Mouse (Mus musculus) midbrain, embryonic 14.5 days (tissue): ENCODE measurements around the gene Serpinb6d. TPM values are rescaled to one million over a fixed set of nuclear protein-coding genes. Genes with fewer than 3 reads are reported as not detected.

ENCODE experiments used
- ATAC-seq: fragments of 200-750 bp; cut with Nextera tagmentation; 2 replicates; pipeline ENCODE4 v1.8.0; 2017; ENCODE audit warnings: moderate number of reproducible peaks, moderate library complexity; ENCODE audit not compliant: low FRiP score, low TSS enrichment
- DNase-seq: peaks from one replicate; pipeline ENCODE4 v3.0.0-alpha.2; 2015
- H3K27ac ChIP-seq: fragments of 300-500 bp; sonication (generic); replicated peaks from 2 replicates; pipeline ENCODE4 v1.5.1; 2014; ENCODE audit warnings: mild to moderate bottlenecking, low read depth, low read length, moderate library complexity
- H3K27me3 ChIP-seq: fragments of 300-500 bp; sonication (generic); 2 replicates; pipeline ENCODE4 v1.6.1; 2014; ENCODE audit warnings: low read length, control low read depth, mixed read lengths; ENCODE audit not compliant: control insufficient read depth, insufficient read depth
- H3K36me3 ChIP-seq: fragments of 300-500 bp; sonication (generic); 2 replicates; pipeline ENCODE4 v1.6.1; 2014; ENCODE audit warnings: low read length, control low read depth; ENCODE audit not compliant: control insufficient read depth, insufficient read depth
- H3K4me1 ChIP-seq: fragments of 300-500 bp; sonication (generic); 2 replicates; pipeline ENCODE4 v1.6.1; 2014; ENCODE audit warnings: mild to moderate bottlenecking, antibody characterized with exemption, low read length, control low read depth; ENCODE audit not compliant: control insufficient read depth, insufficient read depth
- H3K4me2 ChIP-seq: fragments of 300-500 bp; sonication (generic); 2 replicates; pipeline ENCODE4 v1.6.1; 2014; ENCODE audit warnings: mild to moderate bottlenecking, low read length, moderate library complexity
- H3K4me3 ChIP-seq: fragments of 300-500 bp; sonication (generic); replicated peaks from 2 replicates; pipeline ENCODE4 v1.5.1; 2014; ENCODE audit warnings: low read depth, low read length
- H3K9ac ChIP-seq: fragments of 300-500 bp; sonication (generic); replicated peaks from 2 replicates; pipeline ENCODE4 v1.6.1; 2014; ENCODE audit warnings: mild to moderate bottlenecking, low read length, moderate library complexity
- H3K9me3 ChIP-seq: fragments of 300-500 bp; sonication (generic); 2 replicates; pipeline ENCODE4 v1.6.1; 2016; ENCODE audit warnings: low read length, control low read depth, mixed read lengths; ENCODE audit not compliant: control insufficient read depth
- WGBS: fragments of 180-500 bp; shearing (Covaris S2); extraction: QIAGEN DNeasy Blood & Tissue Kit; methylation state at CpG from one replicate; pipeline ENCODE4 v1.1.7; 2014; 5-methylcytosine and 5-hydroxymethylcytosine counted together
- polyA plus RNA-seq: library from polyadenylated mRNA; unstranded; fragments of >200 nt; fragmentation: Nextera tagmentation; extraction: Ambion mirVana; gene quantifications from 2 replicates; pipeline ENCODE4 v1.2.1, GENCODE M21; 2014

Gene Serpinb6d
- not detected in 2 replicates for polyA plus RNA-seq

GRCm38 (mm10) chr13:33661105-33661504 lies at the start of gene Serpinb6d:
TSS of gene Serpinb6d (plus strand) at chr13:33661405.
- Histone ChIP-seq H3K9ac (no peak within 1 kb of the TSS), H3K36me3 (no peaks in the 10 kb centered on the region), H3K4me3 (no peak within 1 kb of the TSS), H3K27ac (no peak within 1 kb of the TSS), H3K4me2 (no peak within 1 kb of the TSS), H3K4me1 (no peaks in the 10 kb centered on the region), H3K27me3 (no peaks in the 10 kb centered on the region), H3K9me3 (peaks cover 7% of the 10 kb centered on the region; the same call in 1 of the 2 replicates)
- DNase-seq (no peak), ATAC-seq (no peak)
- 50% methylated on average over 1 of the region's 1 CpGs for WGBS

- Histone ChIP-seq H3K27me3 (no peaks in the 10 kb centered on the region), H3K9ac (no peak overlapping the region), H3K4me1 (no peaks in the 10 kb centered on the region), H3K9me3 (peaks cover 17% of the 10 kb centered on the region), H3K27ac (no peak overlapping the region), H3K36me3 (no peaks in the 10 kb centered on the region), H3K4me2 (no peak overlapping the region), H3K4me3 (no peak overlapping the region)
- 92% methylated on average over 2 of the region's 2 CpGs for WGBS
- ATAC-seq: no peak
- DNase-seq: no peak
These were observed 38.3 kb upstream of the Serpinb6d start for GRCm38 (mm10) chr13:33622921-33623320.

- no peak overlapping the region for H3K9ac ChIP-seq
- DNase-seq (no peak), ATAC-seq (no peak)
- H3K27ac ChIP-seq: no peak overlapping the region
- no peaks in the 10 kb centered on the region for H3K4me1 ChIP-seq
- H3K4me3 ChIP-seq: no peak overlapping the region
- no peaks in the 10 kb centered on the region for H3K27me3 ChIP-seq
- 63% methylated on average over 2 of the region's 2 CpGs for WGBS
- peaks cover 21% of the 10 kb centered on the region for H3K9me3 ChIP-seq
- no peak overlapping the region for H3K4me2 ChIP-seq
- no peaks in the 10 kb centered on the region for H3K36me3 ChIP-seq
These were observed 18.7 kb upstream of the Serpinb6d start for GRCm38 (mm10) chr13:33642540-33642939.

GRCm38 (mm10) chr13:33662550-33662949 lies 1.3 kb downstream of the Serpinb6d start:
- DNase-seq (no peak), ATAC-seq (no peak)
- H3K4me2 ChIP-seq: no peak overlapping the region
- H3K36me3 ChIP-seq: no peaks in the 10 kb centered on the region
- no peak overlapping the region for H3K4me3 ChIP-seq
- no peaks in the 10 kb centered on the region for H3K27me3 ChIP-seq
- peaks cover 6% of the 10 kb centered on the region; the same call in 1 of the 2 replicates for H3K9me3 ChIP-seq
- H3K27ac ChIP-seq: no peak overlapping the region
- H3K4me1 ChIP-seq: no peaks in the 10 kb centered on the region
- H3K9ac ChIP-seq: no peak overlapping the region

GRCm38 (mm10) chr13:33720296-33720695 lies 59.1 kb downstream of the Serpinb6d start:
- H3K4me1 ChIP-seq: no peaks in the 10 kb centered on the region
- DNase-seq (no peak), ATAC-seq (no peak)
- no peaks in the 10 kb centered on the region for H3K27me3 ChIP-seq
- no peak overlapping the region for H3K4me3 ChIP-seq
- no peak overlapping the region for H3K9ac ChIP-seq
- H3K36me3 ChIP-seq: no peaks in the 10 kb centered on the region
- no peak overlapping the region for H3K4me2 ChIP-seq
- WGBS: 72% methylated on average over 2 of the region's 2 CpGs
- H3K27ac ChIP-seq: no peak overlapping the region
- H3K9me3 ChIP-seq: peaks cover 6% of the 10 kb centered on the region

Other genes starting within 250 kb of the Serpinb6d start
- gene Serpinb9g, start 176.6 kb upstream of the Serpinb6d start, polyA plus RNA-seq: not detected in 2 replicates
- gene Serpinb6e, start 182.0 kb downstream of the Serpinb6d start, polyA plus RNA-seq: not detected in 2 replicates
- gene Serpinb6c, start 244.3 kb downstream of the Serpinb6d start, polyA plus RNA-seq: 0.16 TPM in 1 of 2 replicates, not detected in the other